Comparison of ENCODE assay signal across 27 mouse cellular contexts in genomic region chr3:95826275-95826674, GRCm38 (mm10).
"Had no signal": no experiment of that assay in that cellular context is flagged by ENCODE, and none has a peak within 500 bp of the region (broad histone marks: within the 10 kb centered on the region; RNA-seq: fewer than 3 reads in every experiment).

No protein-coding gene starts in this region.

- H3K9me3 ChIP-seq: embryonic facial prominence, embryonic 12.5 days; embryonic facial prominence, embryonic 13.5 days; embryonic facial prominence, embryonic 15.5 days; forebrain, embryonic 10.5 days; forebrain, embryonic 12.5 days; forebrain, embryonic 13.5 days; forebrain, embryonic 15.5 days had no signal

- H3K27me3 ChIP-seq: embryonic facial prominence, embryonic 12.5 days; embryonic facial prominence, embryonic 13.5 days; embryonic facial prominence, embryonic 15.5 days; forebrain, embryonic 12.5 days; forebrain, embryonic 13.5 days; forebrain, embryonic 15.5 days had no signal

- H3K4me3 ChIP-seq: embryonic facial prominence, embryonic 12.5 days; embryonic facial prominence, embryonic 13.5 days; embryonic facial prominence, embryonic 15.5 days; erythroblast, embryonic 14.5 days; forebrain, embryonic 10.5 days; forebrain, embryonic 12.5 days; forebrain, embryonic 13.5 days; forebrain, embryonic 15.5 days; gastrocnemius, adult 2 months; heart, adult 2 months had no signal

- H3K4me2 ChIP-seq: embryonic facial prominence, embryonic 12.5 days; embryonic facial prominence, embryonic 13.5 days; embryonic facial prominence, embryonic 15.5 days; forebrain, embryonic 12.5 days; forebrain, embryonic 13.5 days; forebrain, embryonic 15.5 days; heart, embryonic 11.5 days had no signal

- H3K27ac ChIP-seq: embryonic facial prominence, embryonic 12.5 days; embryonic facial prominence, embryonic 13.5 days; embryonic facial prominence, embryonic 15.5 days; forebrain, embryonic 10.5 days; forebrain, embryonic 12.5 days; forebrain, embryonic 13.5 days; forebrain, embryonic 15.5 days; gastrocnemius, adult 2 months; heart, adult 2 months had no signal

- H3K9ac ChIP-seq: embryonic facial prominence, embryonic 12.5 days; embryonic facial prominence, embryonic 13.5 days; embryonic facial prominence, embryonic 15.5 days; forebrain, embryonic 12.5 days; forebrain, embryonic 13.5 days; forebrain, embryonic 15.5 days; forebrain, postnatal 0 days had no signal

- H3K4me1 ChIP-seq: embryonic facial prominence, embryonic 12.5 days; embryonic facial prominence, embryonic 13.5 days; embryonic facial prominence, embryonic 15.5 days; forebrain, embryonic 10.5 days; forebrain, embryonic 12.5 days; forebrain, embryonic 15.5 days had no signal

- DNase-seq: cerebellum, adult 8-10 months; cerebellum, adult 9-10 months; cerebellum, adult 9-11 months; cerebellum, postnatal 10 days; cerebellum, postnatal 14 days; cerebellum, postnatal 25 days; cerebellum, postnatal 36 days; embryo, embryonic 11 days; forebrain, postnatal 0 days; gastrocnemius, adult 2 months; gastrocnemius, postnatal 10 days; gastrocnemius, postnatal 14 days; gastrocnemius, postnatal 25 days; gastrocnemius, postnatal 36 days; heart, adult 18-20 months; heart, adult 2 months had no signal

- ATAC-seq: forebrain, embryonic 13.5 days; forebrain, embryonic 14.5 days; forebrain, embryonic 15.5 days; forebrain, embryonic 16.5 days; forebrain, postnatal 0 days had no signal
